Mouse (Mus musculus): ENCODE data around the gene Neurod2. TPM values are rescaled to one million over a fixed set of nuclear protein-coding genes. Genes with fewer than 3 reads are reported as not detected.

Gene Neurod2
- polyA plus RNA-seq, 1 experiment from 2014 or later: 3.8 TPM

- DNase-seq (ENCODE audit: low spot score) (peak; percentile 73), ATAC-seq (replicated peaks; ENCODE audit: low FRiP score) (peak; percentile 75)
- peaks cover 67% of the 10 kb centered on the region for H3K27me3 ChIP-seq (ENCODE audit: control insufficient read depth, insufficient read depth, low read length)
- peak within 1 kb of the TSS; percentile 55 for H3K9ac ChIP-seq (ENCODE audit: low read length)
- peak within 1 kb of the TSS; percentile 41 for H3K4me3 ChIP-seq (ENCODE audit: low read depth, low read length)
- no peaks in the 10 kb centered on the region for H3K9me3 ChIP-seq (ENCODE audit: control insufficient read depth, low read length)
- no peak within 1 kb of the TSS for H3K27ac ChIP-seq (ENCODE audit: low read depth, low read length)
- peak within 1 kb of the TSS; percentile 91 for H3K4me2 ChIP-seq (ENCODE audit: low read depth, low read length, severe bottlenecking)
- H3K4me1 ChIP-seq (replicated peaks; ENCODE audit: control insufficient read depth, insufficient read depth, low read length): peaks cover 13% of the 10 kb centered on the region
- whole genome bisulfite sequencing: under 1% methylated on average over 55 of the region's 55 CpGs
- H3K36me3 ChIP-seq (ENCODE audit: control insufficient read depth, insufficient read depth, low read length): no peaks in the 10 kb centered on the region
Measured at GRCm38 (mm10) chr11:98348083-98348961, 18.9 kb upstream of the Neurod2 start, which contains the start of gene Ppp1r1b. Gene Ppp1r1b, plus strand, starts transcription at chr11:98348404.

GRCm38 (mm10) chr11:98347385-98348082 is 18.1 kb upstream of the Neurod2 start:
- no peak for DNase-seq (ENCODE audit: low spot score)

DNA sequence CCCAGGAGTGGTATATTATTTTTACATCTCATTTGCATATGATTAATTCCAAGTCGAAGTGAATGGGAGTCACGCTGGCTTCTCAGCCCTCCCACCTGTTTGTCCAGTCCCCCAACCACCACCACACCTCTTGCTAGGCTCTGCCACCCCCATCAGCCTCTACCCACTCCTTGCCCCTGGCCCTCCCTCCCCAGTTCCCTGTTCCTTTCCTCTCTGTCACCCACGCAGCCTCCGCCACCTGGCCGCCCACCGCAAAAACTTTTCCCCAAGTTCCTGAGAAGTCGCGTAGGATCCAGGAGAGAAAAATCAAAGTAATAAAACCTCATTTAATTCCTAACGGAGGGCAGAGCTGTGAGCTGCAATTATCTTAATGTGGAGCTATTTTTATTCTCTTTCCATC is 16.7 kb upstream of the Neurod2 start:
- no peaks in the 10 kb centered on the region for H3K36me3 ChIP-seq (ENCODE audit: control insufficient read depth, insufficient read depth, low read length)
- ATAC-seq (replicated peaks; ENCODE audit: low FRiP score) (no peak), DNase-seq (ENCODE audit: low spot score) (no peak)
- no peaks in the 10 kb centered on the region for H3K9me3 ChIP-seq (ENCODE audit: control insufficient read depth, low read length)
- no peak overlapping the region for H3K27ac ChIP-seq (ENCODE audit: low read depth, low read length)
- WGBS: 6% methylated on average over 9 of the region's 9 CpGs
- H3K4me3 ChIP-seq (ENCODE audit: low read depth, low read length): no peak overlapping the region
- H3K9ac ChIP-seq (ENCODE audit: low read length): no peak overlapping the region
- H3K27me3 ChIP-seq (ENCODE audit: control insufficient read depth, insufficient read depth, low read length): peaks cover 70% of the 10 kb centered on the region
- no peak overlapping the region for H3K4me2 ChIP-seq (ENCODE audit: low read depth, low read length, severe bottlenecking)
- peaks cover 18% of the 10 kb centered on the region for H3K4me1 ChIP-seq (replicated peaks; ENCODE audit: control insufficient read depth, insufficient read depth, low read length)

More at GRCm38 (mm10) chr11:98347385-98348082, 18.1 kb upstream of the Neurod2 start:
- H3K4me2 ChIP-seq (ENCODE audit: low read depth, low read length, severe bottlenecking): peak overlapping the region; percentile 91; the same call in 1 of the 2 replicates
- H3K9ac ChIP-seq (ENCODE audit: low read length): no peak overlapping the region
- WGBS: 3% methylated on average over 11 of the region's 12 CpGs
- peaks cover 65% of the 10 kb centered on the region for H3K27me3 ChIP-seq (ENCODE audit: control insufficient read depth, insufficient read depth, low read length)
- H3K36me3 ChIP-seq (ENCODE audit: control insufficient read depth, insufficient read depth, low read length): no peaks in the 10 kb centered on the region
- no peak overlapping the region for H3K27ac ChIP-seq (ENCODE audit: low read depth, low read length)
- no peaks in the 10 kb centered on the region for H3K9me3 ChIP-seq (ENCODE audit: control insufficient read depth, low read length)
- H3K4me3 ChIP-seq (ENCODE audit: low read depth, low read length): no peak overlapping the region; the same call in 1 of the 2 replicates
- peaks cover 13% of the 10 kb centered on the region for H3K4me1 ChIP-seq (replicated peaks; ENCODE audit: control insufficient read depth, insufficient read depth, low read length)
- ATAC-seq (replicated peaks; ENCODE audit: low FRiP score): no peak

GRCm38 (mm10) chr11:98345253-98345652 is 15.8 kb upstream of the Neurod2 start:
- Histone ChIP-seq H3K9me3 (ENCODE audit: control insufficient read depth, low read length) (no peaks in the 10 kb centered on the region), H3K4me2 (ENCODE audit: low read depth, low read length, severe bottlenecking) (peak overlapping the region; percentile 36), H3K36me3 (ENCODE audit: control insufficient read depth, insufficient read depth, low read length) (no peaks in the 10 kb centered on the region), H3K4me1 (replicated peaks; ENCODE audit: control insufficient read depth, insufficient read depth, low read length) (peaks cover 20% of the 10 kb centered on the region), H3K27me3 (ENCODE audit: control insufficient read depth, insufficient read depth, low read length) (peaks cover 68% of the 10 kb centered on the region), H3K4me3 (ENCODE audit: low read depth, low read length) (no peak overlapping the region), H3K9ac (ENCODE audit: low read length) (no peak overlapping the region), H3K27ac (ENCODE audit: low read depth, low read length) (no peak overlapping the region)
- no peak for ATAC-seq (replicated peaks; ENCODE audit: low FRiP score)
- DNase-seq (ENCODE audit: low spot score): peak; percentile 90
- WGBS: 2% methylated on average over 14 of the region's 14 CpGs

DNA sequence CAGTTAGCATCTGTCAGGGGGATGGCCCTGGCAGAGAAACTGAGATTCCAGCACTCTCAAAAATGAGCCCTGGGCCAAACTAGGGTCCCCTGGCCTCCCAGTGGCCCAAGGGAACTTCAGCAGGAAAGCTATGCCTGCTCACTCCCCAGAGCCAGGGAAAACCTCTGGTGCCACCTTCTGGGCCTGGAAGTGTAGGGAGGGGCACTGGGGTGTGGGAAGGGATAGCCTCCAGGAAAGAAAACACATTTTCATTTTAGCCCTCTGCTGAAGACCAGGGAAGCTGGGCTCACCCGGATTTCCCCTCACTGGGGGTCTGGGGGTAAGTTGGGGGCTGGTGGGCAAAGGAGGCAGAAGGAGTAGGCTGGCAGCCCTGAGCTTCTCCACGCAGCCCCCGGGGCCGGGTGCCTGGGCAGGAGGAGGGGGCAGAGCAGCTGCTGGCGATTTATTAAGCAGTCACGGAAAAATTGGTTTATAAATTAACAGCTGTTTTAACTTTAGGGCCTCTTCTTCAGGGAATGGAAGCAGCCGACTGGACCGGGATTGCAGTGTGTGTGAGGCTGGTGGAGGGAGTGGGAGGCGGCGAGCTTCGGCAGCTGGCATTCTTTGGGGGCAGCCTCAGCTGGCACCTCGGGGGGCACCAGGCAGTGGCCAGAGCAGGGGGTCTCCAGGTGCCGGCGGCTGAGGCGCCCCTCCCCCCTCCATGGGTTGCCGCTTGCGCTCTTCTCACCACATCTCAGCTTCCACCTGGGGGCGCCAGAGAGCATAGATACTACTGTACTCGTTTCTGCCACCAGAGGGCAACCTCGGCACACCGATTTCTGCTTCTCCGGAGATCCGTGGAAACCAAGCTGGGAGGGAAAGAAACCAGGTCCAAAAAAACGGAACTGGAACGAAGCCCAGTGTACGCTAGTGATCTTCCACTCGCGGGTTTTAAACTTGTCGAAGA is 12.8 kb upstream of the Neurod2 start:
- Histone ChIP-seq H3K27ac (ENCODE audit: low read depth, low read length) (no peak overlapping the region), H3K36me3 (ENCODE audit: control insufficient read depth, insufficient read depth, low read length) (no peaks in the 10 kb centered on the region), H3K4me2 (ENCODE audit: low read depth, low read length, severe bottlenecking) (peak overlapping the region; percentile 31), H3K9me3 (ENCODE audit: control insufficient read depth, low read length) (no peaks in the 10 kb centered on the region), H3K9ac (ENCODE audit: low read length) (peak overlapping the region; percentile 12; the same call in 1 of the 2 replicates), H3K27me3 (ENCODE audit: control insufficient read depth, insufficient read depth, low read length) (peaks cover 68% of the 10 kb centered on the region), H3K4me3 (ENCODE audit: low read depth, low read length) (0 out of 2 replicates have a peak overlapping the region, but pooled peaks have one; percentile 10), H3K4me1 (replicated peaks; ENCODE audit: control insufficient read depth, insufficient read depth, low read length) (peaks cover 22% of the 10 kb centered on the region)
- DNase-seq (ENCODE audit: low spot score) (peak; percentile 97), ATAC-seq (replicated peaks; ENCODE audit: low FRiP score) (peak; percentile 49; the same call in 1 of the 2 replicates)
- 2% methylated on average over 29 of the region's 29 CpGs for WGBS

DNA sequence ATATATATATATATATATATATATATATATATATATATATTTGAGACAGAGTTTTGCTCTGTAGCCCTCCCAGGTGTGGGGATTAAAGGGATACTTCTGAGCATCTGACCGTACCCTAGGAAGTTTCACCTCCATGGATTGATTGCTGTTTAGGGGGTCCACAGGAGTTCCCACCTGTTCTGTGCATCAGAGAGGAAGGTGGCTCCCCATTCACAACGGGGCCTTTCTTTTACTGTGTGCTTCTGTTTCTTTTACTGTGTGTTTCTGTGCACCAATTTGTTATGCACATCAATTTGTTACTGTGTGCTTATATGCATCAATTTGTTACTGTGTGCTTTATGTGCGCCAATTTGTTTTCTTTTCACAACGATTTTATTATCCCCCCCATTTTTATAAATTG is 11.7 kb upstream of the Neurod2 start:
- ATAC-seq (replicated peaks; ENCODE audit: low FRiP score): no peak
- H3K36me3 ChIP-seq (ENCODE audit: control insufficient read depth, insufficient read depth, low read length): no peaks in the 10 kb centered on the region
- no peak for DNase-seq (ENCODE audit: low spot score)
- no peak overlapping the region for H3K9ac ChIP-seq (ENCODE audit: low read length)
- H3K9me3 ChIP-seq (ENCODE audit: control insufficient read depth, low read length): no peaks in the 10 kb centered on the region
- peaks cover 22% of the 10 kb centered on the region for H3K4me1 ChIP-seq (replicated peaks; ENCODE audit: control insufficient read depth, insufficient read depth, low read length)
- peaks cover 68% of the 10 kb centered on the region for H3K27me3 ChIP-seq (ENCODE audit: control insufficient read depth, insufficient read depth, low read length)
- no peak overlapping the region for H3K4me3 ChIP-seq (ENCODE audit: low read depth, low read length)
- H3K4me2 ChIP-seq (ENCODE audit: low read depth, low read length, severe bottlenecking): no peak overlapping the region
- no peak overlapping the region for H3K27ac ChIP-seq (ENCODE audit: low read depth, low read length)
- 58% methylated on average over 4 of the region's 4 CpGs for WGBS

GRCm38 (mm10) chr11:98340597-98340996 is 11.1 kb upstream of the Neurod2 start:
- Histone ChIP-seq H3K4me2 (ENCODE audit: low read depth, low read length, severe bottlenecking) (no peak overlapping the region), H3K27me3 (ENCODE audit: control insufficient read depth, insufficient read depth, low read length) (peaks cover 69% of the 10 kb centered on the region), H3K9ac (ENCODE audit: low read length) (no peak overlapping the region), H3K9me3 (ENCODE audit: control insufficient read depth, low read length) (no peaks in the 10 kb centered on the region), H3K4me3 (ENCODE audit: low read depth, low read length) (no peak overlapping the region), H3K36me3 (ENCODE audit: control insufficient read depth, insufficient read depth, low read length) (no peaks in the 10 kb centered on the region), H3K4me1 (replicated peaks; ENCODE audit: control insufficient read depth, insufficient read depth, low read length) (peaks cover 22% of the 10 kb centered on the region), H3K27ac (ENCODE audit: low read depth, low read length) (no peak overlapping the region)
- WGBS: 3% methylated on average over 4 of the region's 4 CpGs
- ATAC-seq (replicated peaks; ENCODE audit: low FRiP score) (no peak), DNase-seq (ENCODE audit: low spot score) (no peak)

Measured in forebrain, embryonic 11.5 days (tissue).